Mouse (Mus musculus) bone marrow, adult 2 months (tissue): ENCODE data around the gene Foxp4.

Experiments used
- CTCF ChIP-seq: fragments of 200-500 bp; IDR thresholded peaks from 2 replicates; pipeline ENCODE4 v1.5.1; 2011; ENCODE audit warnings: low read length, control low read depth; ENCODE audit not compliant: control insufficient read depth, insufficient read depth
- POLR2A ChIP-seq: fragments of 200-500 bp; IDR thresholded peaks from 2 replicates; pipeline ENCODE4 v1.6.1; 2011; ENCODE audit warnings: low read depth, mild to moderate bottlenecking, control low read depth, low read length, borderline replicate concordance; ENCODE audit not compliant: control insufficient read depth

GRCm38 (mm10) chr17:47841931-47842623, 82.4 kb downstream of the Foxp4 start:
- no peak for TF ChIP-seq CTCF
- TF ChIP-seq POLR2A = no peak
